Mouse (Mus musculus) intestine, postnatal 0 days (tissue): ENCODE results near the gene Taldo1. TPM values are rescaled to one million over a fixed set of nuclear protein-coding genes. Genes with fewer than 3 reads are reported as not detected.

Experiments used
- ATAC-seq: fragments of 200-750 bp; cut with Nextera tagmentation; 2 replicates; pipeline ENCODE4 v1.8.0; 2017; ENCODE audit warnings: mild to moderate bottlenecking, moderate TSS enrichment, moderate library complexity
- H3K27ac ChIP-seq: fragments of 300-500 bp; sonication (generic); 2 replicates; pipeline ENCODE4 v1.5.1; 2014; ENCODE audit warnings: mild to moderate bottlenecking, low read depth, low read length, moderate library complexity
- H3K27me3 ChIP-seq: fragments of 300-500 bp; sonication (generic); replicated peaks from 2 replicates; pipeline ENCODE4 v1.6.1; 2014; ENCODE audit warnings: low read length, mixed read lengths; ENCODE audit not compliant: control insufficient read depth, insufficient read depth
- H3K36me3 ChIP-seq: fragments of 300-500 bp; sonication (generic); 2 replicates; pipeline ENCODE4 v1.6.1; 2014; ENCODE audit warnings: mild to moderate bottlenecking, moderate library complexity; ENCODE audit not compliant: control insufficient read depth, insufficient read depth
- H3K4me1 ChIP-seq: fragments of 300-500 bp; sonication (generic); replicated peaks from 2 replicates; pipeline ENCODE4 v1.6.1; 2014; ENCODE audit warnings: antibody characterized with exemption, low read length, mixed read lengths; ENCODE audit not compliant: control insufficient read depth, insufficient read depth
- H3K4me2 ChIP-seq: fragments of 300-500 bp; sonication (generic); replicated peaks from 2 replicates; pipeline ENCODE4 v1.6.1; 2014; ENCODE audit warnings: low read depth, mild to moderate bottlenecking, moderate library complexity
- H3K4me3 ChIP-seq: fragments of 300-500 bp; sonication (generic); 2 replicates; pipeline ENCODE4 v1.5.1; 2014; ENCODE audit warnings: low read depth, low read length
- H3K9ac ChIP-seq: fragments of 300-500 bp; sonication (generic); 2 replicates; pipeline ENCODE4 v1.6.1; 2014; ENCODE audit warnings: mild to moderate bottlenecking, low read depth, low read length
- H3K9me3 ChIP-seq: fragments of 300-500 bp; sonication (generic); 2 replicates; pipeline ENCODE4 v1.6.1; 2016; ENCODE audit warnings: mixed run types; ENCODE audit not compliant: control insufficient read depth
- CTCF ChIP-seq: sonication (generic); IDR thresholded peaks from 2 replicates; pipeline ENCODE4 v1.5.1; 2016; ENCODE audit warnings: low read depth, mild to moderate bottlenecking, control low read depth, antibody characterized with exemption, moderate library complexity
- WGBS: fragments of 180-500 bp; shearing (Covaris S2); extraction: QIAGEN DNeasy Blood & Tissue Kit; methylation state at CpG from one replicate; pipeline ENCODE4 v1.1.7; 2014; 5-methylcytosine and 5-hydroxymethylcytosine counted together
- polyA plus RNA-seq: library from polyadenylated mRNA; unstranded; fragments of >200 nt; fragmentation: Nextera tagmentation; extraction: Ambion mirVana; gene quantifications from 2 replicates; pipeline ENCODE4 v1.2.1, GENCODE M21; 2015

Gene Taldo1
- polyA plus RNA-seq, 1 experiment from 2014 or later, result 711 TPM

DNA sequence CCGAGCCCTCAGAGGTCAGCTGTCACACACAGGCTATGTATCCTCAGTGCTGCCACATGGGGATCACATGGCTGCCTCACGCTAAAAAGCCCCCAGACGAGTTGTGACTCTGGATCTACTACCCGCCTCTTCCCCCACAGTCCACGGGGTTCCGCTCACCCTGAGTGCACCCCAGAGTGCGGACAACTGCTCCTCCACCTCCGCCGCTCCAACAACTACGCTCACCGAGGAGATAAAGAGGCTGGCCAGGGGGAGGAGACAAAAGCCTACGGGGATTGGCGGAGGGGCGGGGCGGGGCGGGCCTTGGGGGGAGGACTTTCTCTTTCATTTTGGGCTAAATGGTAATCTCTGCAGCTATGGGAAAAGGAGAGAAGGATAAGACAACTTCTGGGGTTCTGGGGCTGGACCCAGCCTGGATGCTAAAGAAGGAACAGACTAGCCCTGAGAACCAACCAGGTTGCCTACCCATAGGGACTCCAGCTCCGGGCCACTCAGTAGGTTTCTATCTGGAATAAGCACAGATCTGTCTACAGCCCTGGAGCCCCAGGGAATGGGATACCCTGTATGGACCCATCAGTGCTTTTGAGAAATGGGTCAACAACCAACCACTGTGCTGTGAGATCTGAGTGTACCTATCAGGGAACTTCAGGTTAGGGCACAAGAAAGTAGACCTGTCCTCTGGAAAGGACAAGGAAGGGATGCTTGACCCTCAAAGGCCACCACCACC lies 43.3 kb downstream of the Taldo1 start:
- Histone ChIP-seq H3K36me3 (peaks cover 57% of the 10 kb centered on the region), H3K27ac (peak overlapping the region; percentile 78), H3K9ac (peak overlapping the region; percentile 40; the same call in 1 of the 2 replicates), H3K4me1 (peaks cover 16% of the 10 kb centered on the region), H3K4me3 (peak overlapping the region; percentile 43), H3K4me2 (peak overlapping the region; percentile 78), H3K27me3 (no peaks in the 10 kb centered on the region), H3K9me3 (no peaks in the 10 kb centered on the region)
- no peak for TF ChIP-seq CTCF
- 2% methylated on average over 17 of the region's 17 CpGs for WGBS
- peak; percentile 16; the same call in 1 of the 2 replicates for ATAC-seq

- no peak for TF ChIP-seq CTCF
- Histone ChIP-seq H3K27ac (peak overlapping the region; percentile 78), H3K9ac (0 out of 2 replicates have a peak overlapping the region, but pooled peaks have one; percentile 40), H3K4me3 (no peak overlapping the region), H3K27me3 (no peaks in the 10 kb centered on the region), H3K9me3 (no peaks in the 10 kb centered on the region), H3K36me3 (peaks cover 51% of the 10 kb centered on the region), H3K4me2 (peak overlapping the region; percentile 90), H3K4me1 (peaks cover 16% of the 10 kb centered on the region)
- peak; percentile 22 for ATAC-seq
- 56% methylated on average over 9 of the region's 9 CpGs for WGBS
Measured at GRCm38 (mm10) chr7:141435856-141436522, 44.0 kb downstream of the Taldo1 start.

- Histone ChIP-seq H3K27me3 (no peaks in the 10 kb centered on the region), H3K27ac (peak overlapping the region; percentile 78), H3K4me3 (peak overlapping the region; percentile 71), H3K4me2 (peak overlapping the region; percentile 90), H3K4me1 (peaks cover 16% of the 10 kb centered on the region), H3K9ac (0 out of 2 replicates have a peak overlapping the region, but pooled peaks have one; percentile 56), H3K9me3 (no peaks in the 10 kb centered on the region), H3K36me3 (peaks cover 45% of the 10 kb centered on the region)
- no peak for ATAC-seq
- 45% methylated on average over 2 of the region's 2 CpGs for WGBS
- TF ChIP-seq CTCF, result no peak
Measured at GRCm38 (mm10) chr7:141436523-141436892, 44.5 kb downstream of the Taldo1 start.

DNA sequence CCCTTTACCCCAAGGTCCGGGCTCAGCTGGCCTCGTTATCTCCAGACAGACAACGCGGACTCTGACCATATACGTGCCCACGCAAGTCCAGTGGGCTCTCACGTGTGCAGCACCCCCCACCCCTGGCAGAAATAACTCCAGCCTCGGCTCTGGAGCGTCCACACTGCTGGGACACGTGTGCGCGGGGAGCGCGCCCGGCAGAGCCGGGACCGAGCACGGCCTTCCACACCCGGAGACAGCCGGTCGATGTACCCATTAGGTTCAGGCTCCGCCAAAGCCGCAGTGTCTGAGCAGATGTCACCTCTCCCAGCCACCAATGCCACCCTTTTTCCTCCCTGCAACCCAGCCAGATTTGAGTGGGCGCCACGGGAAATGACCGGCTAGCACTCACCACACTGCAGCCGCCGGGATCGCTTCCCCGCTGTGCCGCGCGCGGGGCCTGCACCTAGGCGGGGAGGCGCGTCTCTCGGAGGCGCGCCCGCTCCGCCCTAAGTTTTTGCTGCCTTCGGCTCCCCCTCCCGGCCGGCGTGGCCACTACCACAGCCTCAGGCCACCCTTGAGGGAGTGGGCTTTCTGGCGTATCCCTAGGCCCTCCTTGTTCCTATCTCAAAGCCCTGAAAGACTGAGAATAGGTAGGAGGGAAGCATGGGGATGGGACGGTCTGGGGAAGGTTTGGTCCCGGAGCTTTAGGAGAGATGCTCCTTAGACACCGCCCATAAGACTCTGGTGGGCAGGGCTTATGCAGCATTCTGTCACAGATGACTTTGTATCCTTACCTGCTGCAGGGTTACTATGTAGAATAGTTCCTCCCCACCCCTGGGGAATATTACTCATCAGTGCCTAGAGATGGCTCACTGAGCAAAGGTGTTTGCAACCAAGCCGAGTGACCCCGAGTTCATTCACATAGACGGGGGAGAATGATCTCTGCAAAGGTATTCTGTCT lies 45.5 kb downstream of the Taldo1 start, which contains the start of gene Slc25a22:
TSS of gene Slc25a22 (minus strand) at position 715 of the 943 bp plus-strand sequence.
- ATAC-seq, result peak; percentile 72

DNA sequence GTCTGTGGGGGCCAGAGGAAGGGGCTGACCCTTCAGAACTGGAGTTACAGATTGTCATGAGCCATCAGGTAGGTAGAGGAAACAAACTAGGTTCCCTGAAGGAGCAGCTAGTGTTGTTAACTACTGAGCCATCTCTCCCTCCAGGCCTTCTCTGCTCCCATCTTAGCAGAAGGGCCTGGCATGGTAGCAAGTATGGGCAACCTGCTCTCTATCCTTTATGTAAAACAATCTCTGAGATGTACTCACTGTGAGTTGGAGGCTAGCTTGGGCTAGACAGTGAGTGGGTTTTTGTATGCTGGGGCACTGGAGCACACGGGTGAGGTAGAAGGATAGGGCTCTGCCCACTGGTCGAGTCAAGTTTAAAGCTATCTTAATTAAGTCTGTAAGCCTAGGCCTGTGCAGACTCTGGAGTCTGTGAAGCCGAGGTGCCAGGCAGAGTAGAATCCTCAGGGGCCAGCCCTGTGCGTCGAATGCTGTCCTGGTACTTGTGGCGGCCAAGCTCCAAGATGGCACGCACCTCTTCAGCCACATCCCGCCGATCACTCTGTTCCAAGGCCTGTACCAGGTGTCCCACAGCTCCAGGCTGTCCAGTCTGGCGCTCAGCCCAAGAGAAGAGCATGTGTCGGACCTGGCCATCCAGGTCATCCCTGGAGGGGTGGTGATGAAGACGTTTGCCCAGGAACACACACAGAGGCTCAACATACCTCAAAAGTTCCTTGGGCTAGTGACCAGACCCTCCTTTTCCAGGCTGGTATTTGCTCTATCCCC lies 46.4 kb downstream of the Taldo1 start:
- Histone ChIP-seq H3K9ac (no peak overlapping the region), H3K36me3 (peaks cover 27% of the 10 kb centered on the region), H3K27ac (no peak overlapping the region), H3K4me2 (no peak overlapping the region), H3K27me3 (no peaks in the 10 kb centered on the region), H3K4me1 (peaks cover 16% of the 10 kb centered on the region), H3K4me3 (no peak overlapping the region), H3K9me3 (no peaks in the 10 kb centered on the region)
- ATAC-seq, result no peak
- TF ChIP-seq CTCF, result no peak
- 90% methylated on average over 12 of the region's 12 CpGs for WGBS

More for the DNA sequence above, 45.5 kb downstream of the Taldo1 start, which contains the start of gene Slc25a22:
- Histone ChIP-seq H3K36me3 (peaks cover 36% of the 10 kb centered on the region), H3K9me3 (no peaks in the 10 kb centered on the region), H3K4me3 (peak within 1 kb of the TSS; percentile 71), H3K27ac (peak within 1 kb of the TSS; percentile 78), H3K27me3 (no peaks in the 10 kb centered on the region), H3K4me2 (peak within 1 kb of the TSS; percentile 90), H3K9ac (peak within 1 kb of the TSS; percentile 56), H3K4me1 (peaks cover 16% of the 10 kb centered on the region)
- WGBS, result 6% methylated on average over 53 of the region's 53 CpGs
- TF ChIP-seq CTCF, result peak; percentile 87
